Mouse (Mus musculus) hindbrain, embryonic 12.5 days (tissue): ENCODE measurements at regions not wholly inside any gene's neighbourhood (a gene's known extent, or its start where the extent isn't known, plus 50 kb on each side); places are given as distances from the start of the nearest gene placed in this dataset.

Experiments used
- ATAC-seq: fragments of 200-750 bp; cut with Nextera tagmentation; 2 replicates; pipeline ENCODE4 v1.8.0; 2017; ENCODE audit warnings: moderate TSS enrichment; ENCODE audit not compliant: low FRiP score
- H3K27ac ChIP-seq: fragments of 300-500 bp; sonication (generic); 2 replicates; pipeline ENCODE4 v1.5.1; 2016; ENCODE audit warnings: mild to moderate bottlenecking
- H3K27me3 ChIP-seq: fragments of 300-500 bp; sonication (generic); 2 replicates; pipeline ENCODE4 v1.6.1; 2016; ENCODE audit warnings: mild to moderate bottlenecking
- H3K36me3 ChIP-seq: fragments of 300-500 bp; sonication (generic); 2 replicates; pipeline ENCODE4 v1.6.1; 2016; ENCODE audit warnings: mild to moderate bottlenecking
- H3K4me1 ChIP-seq: fragments of 300-500 bp; sonication (generic); 2 replicates; pipeline ENCODE4 v1.6.1; 2016
- H3K4me2 ChIP-seq: fragments of 300-500 bp; sonication (generic); replicated peaks from 2 replicates; pipeline ENCODE4 v1.6.1; 2016; ENCODE audit warnings: mild to moderate bottlenecking
- H3K4me3 ChIP-seq: fragments of 300-500 bp; sonication (generic); 2 replicates; pipeline ENCODE4 v1.5.1; 2016; ENCODE audit warnings: mild to moderate bottlenecking
- H3K9ac ChIP-seq: fragments of 300-500 bp; sonication (generic); 2 replicates; pipeline ENCODE4 v1.6.1; 2016; ENCODE audit warnings: mild to moderate bottlenecking, moderate library complexity
- H3K9me3 ChIP-seq: fragments of 300-500 bp; sonication (generic); replicated peaks from 2 replicates; pipeline ENCODE4 v1.6.1; 2016; ENCODE audit warnings: mild to moderate bottlenecking
- WGBS: fragments of 180-500 bp; shearing (Covaris S2); methylation state at CpG from one replicate; pipeline ENCODE4 v1.1.7; 2016; 5-methylcytosine and 5-hydroxymethylcytosine counted together

DNA sequence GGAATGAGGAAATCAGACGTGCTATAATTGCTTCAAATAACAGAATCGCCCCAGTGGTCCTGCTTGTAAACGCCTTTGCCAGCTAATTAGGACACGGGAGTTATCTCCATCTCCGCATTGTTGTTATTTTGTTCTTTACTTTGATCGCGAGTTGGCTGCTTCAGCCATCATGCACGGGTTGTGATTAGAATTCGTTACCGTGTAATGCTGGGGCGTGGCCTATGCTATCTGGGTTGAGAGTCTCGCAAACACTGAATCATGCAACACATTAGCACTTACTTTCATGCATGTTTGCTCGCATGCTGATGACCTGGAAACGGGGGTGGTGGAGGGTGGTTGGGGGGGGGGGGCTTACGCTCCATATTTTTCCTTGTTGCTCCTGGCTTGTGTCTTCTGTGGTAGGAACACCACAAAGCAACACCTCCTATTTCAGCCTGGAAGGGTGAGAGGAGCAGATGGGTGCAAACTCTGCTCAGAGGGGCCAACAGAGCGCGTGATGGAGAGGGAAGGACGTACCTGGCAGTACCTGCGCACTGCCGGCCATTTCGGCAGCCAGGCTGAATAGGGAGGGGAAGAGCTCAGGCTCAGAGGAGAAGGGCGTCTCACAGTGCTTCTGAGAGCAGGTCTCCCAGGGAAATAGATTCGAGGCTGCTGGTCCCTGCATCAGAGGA, 260.1 kb downstream of the Cd83 start:
- H3K27me3 ChIP-seq, result peaks cover 9% of the 10 kb centered on the region; the same call in 1 of the 2 replicates
- no peak for ATAC-seq
- H3K27ac ChIP-seq, result no peak overlapping the region
- peaks cover 14% of the 10 kb centered on the region for H3K4me1 ChIP-seq
- no peak overlapping the region for H3K4me2 ChIP-seq
- no peaks in the 10 kb centered on the region for H3K9me3 ChIP-seq
- no peaks in the 10 kb centered on the region for H3K36me3 ChIP-seq
- H3K9ac ChIP-seq, result no peak overlapping the region
- 63% methylated on average over 23 of the region's 23 CpGs for WGBS
- H3K4me3 ChIP-seq, result no peak overlapping the region

DNA sequence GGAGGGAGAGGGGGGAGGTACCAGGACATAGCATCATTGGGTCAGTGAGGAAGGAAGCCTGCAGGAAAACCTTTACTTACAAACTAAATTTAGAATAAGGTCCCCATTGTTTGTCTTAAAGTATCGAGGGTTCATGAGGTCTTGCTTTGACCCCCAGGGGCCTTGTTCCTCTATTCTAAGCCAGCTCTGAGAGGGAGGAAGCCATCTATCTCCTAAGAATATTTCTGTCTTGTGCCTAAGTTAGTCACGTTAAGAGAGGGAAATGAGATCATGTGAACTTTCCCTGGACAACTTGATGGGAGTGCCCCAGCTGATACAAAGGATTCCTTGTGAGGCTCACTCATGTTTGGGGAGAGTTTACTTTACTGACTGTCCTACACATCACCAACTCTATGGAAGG, 261.9 kb downstream of the Cd83 start:
- peaks cover 9% of the 10 kb centered on the region; the same call in 1 of the 2 replicates for H3K27me3 ChIP-seq
- no peak overlapping the region for H3K9ac ChIP-seq
- no peak overlapping the region for H3K4me2 ChIP-seq
- H3K4me3 ChIP-seq, result no peak overlapping the region
- no peak overlapping the region for H3K27ac ChIP-seq
- no peaks in the 10 kb centered on the region for H3K36me3 ChIP-seq
- ATAC-seq, result no peak
- WGBS, result 32% methylated on average over 2 of the region's 2 CpGs
- no peaks in the 10 kb centered on the region for H3K9me3 ChIP-seq
- peaks cover 14% of the 10 kb centered on the region for H3K4me1 ChIP-seq

DNA sequence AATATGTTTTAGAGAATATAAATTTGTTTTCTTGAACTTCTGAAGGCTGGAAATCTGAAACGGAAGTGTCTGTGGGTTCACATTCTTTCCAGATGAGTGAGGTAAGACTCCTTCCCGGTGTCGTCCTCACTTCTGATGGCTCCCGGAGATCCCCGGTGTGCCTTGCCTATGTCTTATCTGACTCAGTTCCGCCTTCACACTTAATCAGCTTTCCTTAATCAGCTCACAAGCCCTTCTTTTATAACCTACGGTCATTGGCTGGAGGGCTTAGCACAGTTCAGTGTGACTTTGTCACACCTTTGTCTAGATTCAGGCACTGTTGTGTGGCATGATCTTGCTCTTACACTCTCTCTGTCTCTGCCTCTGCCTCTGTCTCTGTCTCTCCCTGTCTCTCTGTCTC, 269.6 kb downstream of the Cd83 start:
- WGBS, result 76% methylated on average over 7 of the region's 7 CpGs
- H3K36me3 ChIP-seq, result no peaks in the 10 kb centered on the region
- no peak overlapping the region for H3K4me2 ChIP-seq
- H3K4me1 ChIP-seq, result peaks cover 15% of the 10 kb centered on the region
- no peaks in the 10 kb centered on the region for H3K9me3 ChIP-seq
- ATAC-seq, result no peak
- no peak overlapping the region for H3K4me3 ChIP-seq
- H3K27me3 ChIP-seq, result peaks cover 4% of the 10 kb centered on the region; the same call in 1 of the 2 replicates
- H3K27ac ChIP-seq, result no peak overlapping the region
- no peak overlapping the region for H3K9ac ChIP-seq

DNA sequence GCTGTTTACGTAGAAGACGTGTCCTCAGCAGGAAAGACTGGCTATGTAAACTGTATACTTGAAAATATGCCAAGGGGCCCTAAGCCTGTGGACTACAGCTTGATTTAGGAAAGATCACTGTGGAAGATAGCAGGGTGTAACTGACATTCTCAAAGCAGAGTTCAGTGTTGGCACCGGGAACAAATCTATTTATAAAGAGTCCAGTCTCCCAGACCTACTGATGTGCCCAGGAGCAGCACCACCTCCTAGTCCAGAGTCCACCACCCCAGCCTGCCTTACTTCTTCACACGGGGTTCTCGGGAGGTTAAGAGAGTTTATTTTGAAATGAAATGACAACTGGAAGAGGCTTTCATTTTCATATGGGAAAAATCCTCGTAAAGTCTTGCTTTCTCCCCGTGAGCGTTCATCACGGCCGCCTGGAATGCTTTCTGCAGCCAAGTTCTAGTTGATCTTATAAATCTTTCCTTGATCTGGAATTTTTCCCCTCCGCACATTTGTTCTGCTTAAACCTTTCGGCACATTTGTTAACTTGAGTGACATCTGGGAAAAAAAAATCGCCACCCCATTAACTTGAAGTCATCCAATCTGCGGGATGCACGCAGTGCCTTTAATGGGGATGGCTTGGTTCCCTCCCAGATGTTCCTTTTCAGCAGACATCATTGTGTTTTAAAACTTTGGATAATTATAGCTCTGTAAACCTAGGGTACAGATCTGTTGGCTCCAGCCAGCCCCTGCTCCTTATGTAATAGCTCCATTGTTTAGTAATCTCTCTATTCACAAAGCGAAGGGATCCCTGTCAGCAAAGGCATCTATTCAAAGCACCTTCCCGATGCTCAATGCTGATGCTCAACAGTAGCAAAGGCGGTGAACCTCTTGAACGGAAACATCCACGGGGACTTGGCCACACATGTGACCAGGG, 271.3 kb downstream of the Cd83 start:
- H3K9ac ChIP-seq, result no peak overlapping the region
- peaks cover 15% of the 10 kb centered on the region for H3K4me1 ChIP-seq
- 54% methylated on average over 20 of the region's 20 CpGs for WGBS
- H3K27ac ChIP-seq, result no peak overlapping the region
- H3K36me3 ChIP-seq, result no peaks in the 10 kb centered on the region
- no peak overlapping the region for H3K4me2 ChIP-seq
- H3K27me3 ChIP-seq, result peaks cover 4% of the 10 kb centered on the region; the same call in 1 of the 2 replicates
- no peaks in the 10 kb centered on the region for H3K9me3 ChIP-seq
- no peak for ATAC-seq
- no peak overlapping the region for H3K4me3 ChIP-seq

DNA sequence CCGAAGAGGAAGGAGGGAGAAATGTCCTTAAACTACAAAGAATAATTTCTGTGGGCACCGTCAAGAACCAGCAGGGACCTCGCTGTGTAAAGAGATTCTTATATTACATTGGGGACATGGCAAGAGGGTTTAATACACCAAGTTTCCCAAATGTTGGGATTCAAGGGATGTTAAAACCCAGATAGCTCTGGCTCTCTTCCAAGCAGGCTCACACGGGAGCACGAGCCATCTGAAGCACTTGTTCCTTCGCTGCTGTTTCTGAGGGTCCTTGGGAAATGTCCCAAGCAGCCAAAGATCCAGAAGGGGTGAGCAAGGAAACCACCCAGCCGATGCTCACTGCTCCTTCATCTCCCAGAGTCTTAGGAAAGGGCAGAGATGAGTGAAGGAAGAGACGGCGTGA, 272.1 kb downstream of the Cd83 start:
- Histone ChIP-seq H3K27ac (no peak overlapping the region), H3K27me3 (peaks cover 4% of the 10 kb centered on the region; the same call in 1 of the 2 replicates), H3K9me3 (no peaks in the 10 kb centered on the region), H3K9ac (no peak overlapping the region), H3K4me2 (no peak overlapping the region), H3K4me1 (peaks cover 12% of the 10 kb centered on the region), H3K4me3 (no peak overlapping the region), H3K36me3 (no peaks in the 10 kb centered on the region)
- ATAC-seq, result no peak
- 78% methylated on average over 9 of the region's 9 CpGs for WGBS

DNA sequence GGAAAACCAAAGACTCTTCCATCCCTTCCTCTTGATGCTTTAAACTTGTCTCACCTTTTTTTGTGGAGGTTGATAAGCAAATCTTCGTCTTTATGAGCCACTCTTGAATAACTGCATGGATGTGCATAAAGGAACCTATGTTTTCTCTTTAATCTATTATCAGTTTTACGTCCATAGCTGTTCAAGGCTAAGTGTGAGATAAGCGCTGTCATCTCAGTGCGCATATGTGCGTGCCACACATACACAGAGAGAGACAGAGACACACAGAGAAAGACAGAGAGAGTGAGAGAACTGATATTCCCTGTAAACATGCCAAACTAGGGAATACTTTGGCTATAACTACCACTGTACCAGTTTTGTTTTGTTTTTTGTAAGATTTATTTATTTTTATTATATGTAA, 273.0 kb downstream of the Cd83 start:
- Histone ChIP-seq H3K9ac (no peak overlapping the region), H3K4me1 (peaks cover 21% of the 10 kb centered on the region), H3K27ac (no peak overlapping the region), H3K9me3 (no peaks in the 10 kb centered on the region), H3K36me3 (no peaks in the 10 kb centered on the region), H3K27me3 (peaks cover 4% of the 10 kb centered on the region; the same call in 1 of the 2 replicates), H3K4me2 (no peak overlapping the region), H3K4me3 (no peak overlapping the region)
- 93% methylated on average over 5 of the region's 5 CpGs for WGBS
- no peak for ATAC-seq

DNA sequence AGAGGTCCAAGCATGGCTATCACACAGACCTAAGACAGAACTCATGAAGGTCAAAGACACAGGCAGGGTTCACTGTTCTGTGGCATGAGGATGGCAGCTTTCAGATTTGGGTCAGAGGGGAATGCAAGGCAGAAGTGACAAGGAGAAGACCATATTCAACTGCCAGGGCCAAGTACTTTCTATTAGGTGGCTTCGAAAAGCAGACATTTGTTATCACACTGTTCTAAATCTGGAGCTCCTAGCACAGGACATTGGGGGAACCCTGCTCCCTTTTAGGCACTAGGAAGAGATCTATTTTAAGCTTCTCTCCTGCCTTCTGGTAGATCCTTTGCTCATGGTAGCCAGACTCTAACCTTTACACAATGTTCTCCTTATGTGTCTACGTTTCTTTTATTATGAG, 273.7 kb downstream of the Cd83 start:
- 87% methylated on average over 2 of the region's 2 CpGs for WGBS
- no peak overlapping the region for H3K4me3 ChIP-seq
- H3K4me2 ChIP-seq, result no peak overlapping the region
- ATAC-seq, result no peak
- no peaks in the 10 kb centered on the region for H3K36me3 ChIP-seq
- peaks cover 21% of the 10 kb centered on the region for H3K4me1 ChIP-seq
- no peak overlapping the region for H3K27ac ChIP-seq
- peaks cover 4% of the 10 kb centered on the region; the same call in 1 of the 2 replicates for H3K27me3 ChIP-seq
- no peaks in the 10 kb centered on the region for H3K9me3 ChIP-seq
- no peak overlapping the region for H3K9ac ChIP-seq

DNA sequence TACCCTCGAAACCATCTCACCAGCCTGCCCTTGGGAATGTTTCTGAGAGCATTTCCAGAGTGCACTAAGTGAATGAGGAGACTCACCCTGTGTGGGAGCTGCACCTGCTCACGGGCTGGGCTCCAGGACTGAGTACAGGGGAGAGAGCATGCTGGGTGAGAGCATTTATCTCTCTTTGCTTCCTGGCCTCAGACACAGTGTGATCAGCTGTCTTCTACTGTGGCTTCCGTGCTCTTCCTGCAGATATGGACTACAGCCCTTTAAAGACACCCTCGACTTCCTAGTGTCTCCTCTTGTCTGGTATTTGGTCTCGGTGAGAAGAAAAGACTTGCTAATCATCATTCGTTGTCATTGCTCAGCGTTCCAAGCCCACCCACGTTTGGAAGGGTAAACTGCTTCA, 274.9 kb downstream of the Cd83 start:
- no peak overlapping the region for H3K4me2 ChIP-seq
- H3K9me3 ChIP-seq, result no peaks in the 10 kb centered on the region
- no peak overlapping the region for H3K27ac ChIP-seq
- no peak overlapping the region for H3K4me3 ChIP-seq
- H3K4me1 ChIP-seq, result peaks cover 21% of the 10 kb centered on the region
- WGBS, result 70% methylated on average over 8 of the region's 8 CpGs
- H3K27me3 ChIP-seq, result peaks cover 4% of the 10 kb centered on the region; the same call in 1 of the 2 replicates
- H3K9ac ChIP-seq, result no peak overlapping the region
- ATAC-seq, result no peak
- no peaks in the 10 kb centered on the region for H3K36me3 ChIP-seq

DNA sequence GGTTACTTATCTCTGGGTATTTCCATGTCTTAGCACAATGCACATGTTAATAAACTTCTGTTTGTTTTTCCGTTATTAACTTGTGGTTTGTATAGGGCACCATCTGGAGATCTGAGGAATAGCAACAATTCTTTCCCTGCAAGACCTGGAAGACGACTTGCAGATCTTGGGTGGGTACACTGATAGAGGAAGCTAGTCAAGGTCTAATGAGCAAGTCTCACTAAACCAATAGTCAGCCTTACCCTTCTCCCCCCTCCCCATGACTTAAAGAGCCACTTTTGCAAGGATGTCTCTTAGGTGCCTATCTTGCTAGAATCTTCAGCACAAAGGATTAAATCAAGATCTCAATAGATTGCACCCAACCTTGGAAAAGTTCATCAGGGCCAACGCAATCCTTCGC, 276.7 kb downstream of the Cd83 start:
- no peak overlapping the region for H3K27ac ChIP-seq
- no peaks in the 10 kb centered on the region for H3K36me3 ChIP-seq
- no peaks in the 10 kb centered on the region; the same call in 1 of the 2 replicates for H3K27me3 ChIP-seq
- no peaks in the 10 kb centered on the region for H3K9me3 ChIP-seq
- peaks cover 11% of the 10 kb centered on the region for H3K4me1 ChIP-seq
- ATAC-seq, result no peak
- H3K4me3 ChIP-seq, result no peak overlapping the region
- no peak overlapping the region for H3K9ac ChIP-seq
- H3K4me2 ChIP-seq, result no peak overlapping the region
- 89% methylated on average over 4 of the region's 4 CpGs for WGBS

DNA sequence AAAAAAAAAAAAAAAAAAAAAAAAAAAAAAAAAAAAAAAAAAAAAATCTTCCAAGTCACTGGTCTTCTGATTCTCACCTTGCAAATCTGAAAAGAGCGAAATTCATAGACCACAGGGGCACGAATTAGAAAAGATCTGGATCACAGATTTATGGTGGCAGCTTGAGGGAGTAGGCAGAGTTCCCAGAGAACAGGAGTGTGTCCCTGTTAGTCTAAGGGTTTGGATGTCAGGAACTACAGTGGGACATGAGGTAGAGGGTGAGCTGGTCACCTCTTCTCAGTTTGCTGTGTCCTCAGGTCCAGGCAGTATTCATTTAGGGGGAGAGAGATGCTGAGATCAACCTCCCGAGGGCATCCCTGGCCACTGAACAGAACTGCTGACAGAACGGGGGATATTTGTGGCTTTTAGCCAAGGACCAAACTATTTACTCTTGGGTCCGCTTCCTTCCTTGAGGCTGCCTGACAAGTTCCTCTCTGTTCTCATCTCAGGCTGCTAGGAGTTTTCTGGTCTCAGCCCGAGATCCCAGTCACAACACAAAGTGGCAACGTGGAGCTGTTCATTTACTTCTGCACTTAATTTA, 277.2 kb downstream of the Cd83 start:
- H3K4me3 ChIP-seq, result no peak overlapping the region
- ATAC-seq, result no peak
- peaks cover 2% of the 10 kb centered on the region for H3K27me3 ChIP-seq
- H3K9ac ChIP-seq, result no peak overlapping the region
- no peak overlapping the region for H3K4me2 ChIP-seq
- H3K4me1 ChIP-seq, result peaks cover 8% of the 10 kb centered on the region
- no peaks in the 10 kb centered on the region for H3K9me3 ChIP-seq
- no peaks in the 10 kb centered on the region for H3K36me3 ChIP-seq
- WGBS, result 66% methylated on average over 7 of the region's 7 CpGs
- H3K27ac ChIP-seq, result no peak overlapping the region

DNA sequence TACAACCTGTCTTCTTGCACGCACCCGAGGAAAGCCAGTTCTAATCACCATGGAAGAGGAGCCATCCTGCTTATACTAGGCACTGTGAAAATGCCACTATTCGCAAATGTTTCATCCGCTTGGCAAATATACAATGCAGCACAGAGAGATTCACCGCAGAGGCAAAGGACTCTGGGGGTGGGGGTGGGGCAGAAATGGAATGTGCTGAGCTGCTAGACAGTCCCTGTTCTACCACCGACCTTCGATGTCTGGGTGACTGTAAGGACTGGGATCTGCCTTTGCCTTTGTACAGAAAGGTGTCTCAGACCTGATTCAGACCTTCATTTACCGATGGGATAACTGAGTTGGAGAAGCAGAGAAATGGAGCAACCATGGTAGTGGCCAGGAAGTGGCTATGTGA, 278.7 kb downstream of the Cd83 start:
- Histone ChIP-seq H3K27ac (no peak overlapping the region), H3K9ac (no peak overlapping the region)

DNA sequence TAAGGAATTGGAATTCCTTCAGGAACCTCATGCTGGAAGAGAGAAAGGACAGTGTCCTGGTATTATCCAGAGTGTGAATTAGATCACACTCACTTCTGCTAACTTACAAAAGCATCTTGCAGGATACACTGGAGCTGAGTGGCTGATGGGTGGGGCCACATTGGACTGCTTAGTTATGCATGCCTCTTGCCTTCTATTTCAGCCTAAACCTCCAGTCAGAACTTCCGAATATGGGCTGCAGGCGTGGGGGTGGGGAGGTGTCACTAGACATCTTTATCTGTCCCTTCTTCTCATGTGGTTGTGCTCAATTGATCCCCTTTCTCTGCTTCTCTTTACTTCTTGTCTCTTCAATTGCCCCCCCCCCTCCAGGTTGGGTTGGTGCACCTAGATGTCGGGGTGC, 279.5 kb downstream of the Cd83 start:
- Histone ChIP-seq H3K9me3 (no peaks in the 10 kb centered on the region), H3K9ac (no peak overlapping the region), H3K27ac (no peak overlapping the region), H3K27me3 (peaks cover 7% of the 10 kb centered on the region), H3K4me2 (no peak overlapping the region), H3K36me3 (no peaks in the 10 kb centered on the region), H3K4me1 (peaks cover 8% of the 10 kb centered on the region), H3K4me3 (no peak overlapping the region)
- 64% methylated on average over 3 of the region's 3 CpGs for WGBS
- no peak for ATAC-seq

More for the DNA sequence above, 278.7 kb downstream of the Cd83 start:
- Histone ChIP-seq H3K9me3 (no peaks in the 10 kb centered on the region), H3K27me3 (peaks cover 7% of the 10 kb centered on the region), H3K4me2 (no peak overlapping the region), H3K36me3 (no peaks in the 10 kb centered on the region), H3K4me3 (no peak overlapping the region), H3K4me1 (peaks cover 8% of the 10 kb centered on the region)
- WGBS, result 79% methylated on average over 8 of the region's 8 CpGs
- no peak for ATAC-seq
